Mouse (Mus musculus): ENCODE results near the gene Cox6a2.

GRCm38 (mm10) chr7:128251946-128252345, 45.8 kb upstream of the Cox6a2 start:
- TF ChIP-seq ZNF384 (IDR thresholded peaks at IDR 0.05; ENCODE audit: low read depth, low read length) (no peak), MAFK (IDR thresholded peaks at IDR 0.05; ENCODE audit: insufficient read depth, low read depth, low read length) (no peak), HCFC1 (IDR thresholded peaks at IDR 0.05; ENCODE audit: borderline replicate concordance, insufficient read depth, low read length) (no peak)

Data from ES-E14 (cell line).